Mouse (Mus musculus) adrenal gland, adult 2 months (tissue): ENCODE measurements around the gene Gtpbp4. TPM values are rescaled to one million over a fixed set of nuclear protein-coding genes. Genes with fewer than 3 reads are reported as not detected.
"Not testable (repeated sequence)": the region's sequence is repeated elsewhere in the genome, so short reads cannot be mapped to it uniquely, and the experiment has no call there.

Source experiments
- DNase-seq: peaks from one replicate; pipeline ENCODE4 v3.0.0; 2021
- microRNA-seq, 2 experiments: library from miRNA; unstranded; fragments of <30 nt; microRNA quantifications; one replicate each; pipeline ENCODE4 v1.2.0; 2021
- polyA plus RNA-seq: library from polyadenylated mRNA; depleted of rRNA; stranded (reverse); fragments of >200 nt; gene quantifications from 2 replicates; pipeline ENCODE4 v1.2.3, GENCODE M21; 2012; rRNA removed
- total RNA-seq, 2 experiments: library from RNA; stranded (reverse); gene quantifications; 2 replicates each; pipeline ENCODE4 v1.2.3; 2021

The Gtpbp4 gene
- total and polyA plus RNA-seq, 3 experiments = 3.6 to 72.0 (median 53.9) TPM

DNA sequence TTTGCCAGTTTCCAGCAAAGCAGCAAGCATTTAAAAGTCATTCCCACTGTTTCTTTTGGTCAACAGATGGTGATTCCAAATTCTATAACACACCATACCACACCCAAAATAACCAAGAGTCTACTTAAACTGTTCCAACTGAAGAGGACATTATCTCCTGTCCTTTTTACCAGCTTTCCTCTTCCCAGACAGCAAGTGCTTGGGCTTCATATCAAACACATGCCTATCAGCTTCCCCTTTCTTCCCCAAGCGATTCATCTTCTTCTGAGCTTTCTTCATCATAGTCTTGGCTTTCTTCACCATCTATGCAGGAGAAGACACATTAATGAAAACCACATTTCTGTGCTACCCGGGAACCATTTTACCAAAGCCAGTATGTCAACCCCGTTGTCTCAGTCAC is 22.9 kb downstream of the Gtpbp4 start:
- no peak for DNase-seq

DNA sequence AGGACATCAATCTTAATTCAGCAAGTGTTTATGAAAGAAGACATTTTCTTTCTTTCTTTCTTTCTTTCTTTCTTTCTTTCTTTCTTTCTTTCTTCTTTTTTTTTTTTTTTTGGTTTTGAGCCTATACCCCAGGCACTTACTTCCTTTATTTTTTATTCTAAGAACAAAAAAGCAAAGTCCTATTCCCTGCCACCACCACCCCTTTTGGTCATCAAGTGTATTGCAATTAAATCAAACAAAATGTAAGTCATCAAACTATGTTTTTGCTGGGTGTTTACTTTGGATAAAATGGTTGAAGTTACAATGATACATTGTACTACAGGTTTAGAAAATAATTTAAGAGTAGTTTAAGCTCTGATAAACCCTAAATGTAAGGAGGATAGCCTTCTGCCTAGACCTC is 23.5 kb downstream of the Gtpbp4 start:
- DNase-seq = no peak

DNA sequence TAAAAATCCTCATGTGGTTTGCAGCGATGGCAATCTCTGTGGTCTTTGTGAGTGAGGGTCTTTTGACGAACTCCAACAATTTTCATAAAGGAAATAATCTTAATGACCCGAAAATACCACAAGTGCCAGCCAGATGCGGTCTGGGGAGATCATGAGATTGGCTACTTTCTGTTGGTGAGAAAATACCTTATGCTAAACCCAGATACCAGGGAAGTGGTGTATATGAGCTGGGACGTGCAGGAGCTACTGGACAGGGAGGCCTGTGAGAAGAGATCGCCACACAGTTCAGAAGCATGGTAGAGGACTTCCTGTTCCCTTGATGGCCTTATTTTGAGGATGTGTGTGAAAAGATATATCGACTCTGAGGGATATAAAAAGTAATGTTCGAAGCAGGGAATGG is 28.1 kb downstream of the Gtpbp4 start:
- no peak for DNase-seq

DNA sequence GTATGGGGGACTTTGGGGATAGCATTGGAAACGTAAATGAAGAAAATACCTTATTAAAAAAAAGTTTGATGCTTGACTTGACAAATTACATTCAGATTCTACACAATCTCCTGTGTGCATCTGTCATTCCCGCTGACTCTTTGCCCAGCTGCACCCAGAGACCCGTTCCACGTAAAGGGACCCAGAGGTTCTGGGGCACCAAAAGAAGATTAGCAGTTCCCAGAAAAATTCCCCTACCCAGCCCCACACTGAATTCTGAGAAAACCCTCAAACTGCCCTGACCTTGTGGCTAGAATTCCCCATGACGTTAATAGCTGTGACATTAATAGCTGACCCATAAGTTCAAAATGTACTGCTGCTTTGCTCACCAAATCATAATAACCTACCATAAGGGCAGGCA is 30.7 kb downstream of the Gtpbp4 start:
- no peak for DNase-seq

DNA sequence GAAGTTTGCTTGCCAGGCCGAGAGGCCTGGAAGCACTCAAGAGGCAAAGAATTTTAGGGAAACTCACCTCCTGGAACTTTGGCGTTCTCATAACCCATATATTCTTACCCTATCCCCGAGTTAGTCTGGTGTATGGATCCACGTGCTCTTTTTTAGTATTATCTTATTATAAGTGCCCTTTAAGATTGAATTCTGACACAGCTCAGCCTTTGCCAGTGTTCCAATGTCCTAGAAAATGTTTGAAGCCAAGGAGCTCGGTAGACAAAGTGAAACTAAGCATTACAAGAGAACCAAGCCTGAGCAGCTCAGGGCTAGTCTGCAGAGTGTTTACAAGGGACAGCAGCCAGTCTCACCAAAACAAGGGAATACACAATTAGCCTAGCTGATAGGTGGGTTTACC is 33.6 kb downstream of the Gtpbp4 start:
- DNase-seq = peak; percentile 23

DNA sequence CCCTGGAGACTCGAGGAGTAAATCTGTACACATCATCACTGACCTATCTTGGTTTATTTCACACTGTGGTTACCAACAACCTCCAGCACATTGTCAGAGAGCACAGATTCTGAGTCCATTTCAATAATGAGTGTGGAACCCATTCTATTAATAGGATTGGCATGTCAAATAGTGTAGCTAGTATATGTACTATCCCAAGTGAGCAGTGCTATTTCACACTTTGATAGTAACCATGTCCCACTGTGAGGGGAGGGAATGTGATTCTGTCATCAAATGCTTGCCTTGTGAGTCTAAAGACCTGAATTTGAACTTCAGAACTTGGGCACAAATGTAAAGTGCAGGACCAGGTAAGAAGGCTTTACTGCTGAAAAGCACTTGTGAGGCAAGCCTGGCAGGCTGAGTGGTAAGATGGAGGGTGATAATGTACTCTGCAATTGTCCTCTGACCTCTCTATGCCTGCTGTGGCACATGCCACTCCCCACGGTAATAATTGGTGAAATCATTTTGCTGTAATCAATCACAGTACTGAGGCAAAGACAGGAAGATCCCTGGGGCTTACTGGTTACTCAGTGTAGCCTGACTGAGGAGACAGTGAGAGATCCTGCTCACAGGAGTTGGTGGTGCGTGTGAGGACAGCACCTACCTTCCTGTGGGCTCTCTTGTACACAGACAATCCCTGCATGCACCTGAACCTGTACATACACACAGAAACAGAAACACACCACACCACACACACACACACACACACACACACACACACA is 34.6 kb downstream of the Gtpbp4 start:
- not testable (repeated sequence) for DNase-seq

DNA sequence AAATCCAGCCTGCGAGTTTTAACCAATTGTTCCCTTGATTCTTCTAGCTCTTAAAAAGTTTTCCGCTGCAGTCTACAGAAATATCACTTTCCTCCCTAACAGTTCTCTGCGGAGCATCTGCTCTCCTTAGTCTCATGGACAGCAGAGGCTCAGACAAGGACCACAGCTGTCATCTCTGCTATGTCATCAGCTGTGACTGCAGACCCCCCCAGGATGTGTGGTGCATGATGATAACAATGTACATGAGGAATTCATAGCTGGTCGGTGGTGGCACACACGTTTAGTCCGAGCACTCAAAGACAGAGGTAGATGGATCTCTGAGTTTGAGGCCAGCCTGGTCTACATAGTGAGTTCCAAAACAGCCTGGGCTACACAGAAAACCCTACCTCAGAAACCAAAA is 36.3 kb downstream of the Gtpbp4 start:
- DNase-seq = not testable (repeated sequence)

DNA sequence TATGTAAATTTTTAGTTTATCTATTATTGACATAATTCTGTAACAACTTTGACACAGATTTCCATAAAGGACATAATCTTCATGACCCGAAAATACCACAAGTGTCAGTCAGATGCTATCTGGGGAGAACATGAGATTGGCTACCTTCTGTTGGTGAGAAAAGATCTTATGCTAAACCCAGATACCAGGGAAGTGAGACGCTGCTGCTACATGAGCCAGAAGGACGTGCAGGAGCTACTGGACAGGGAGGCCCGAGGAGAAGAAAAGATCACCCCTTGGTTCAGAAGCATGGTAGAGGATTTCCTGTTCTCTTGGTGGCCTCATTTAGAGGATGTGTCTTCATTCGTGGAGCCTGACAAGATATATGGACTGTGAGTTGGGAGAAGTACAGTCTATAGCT is 36.8 kb downstream of the Gtpbp4 start:
- not testable (repeated sequence) for DNase-seq

DNA sequence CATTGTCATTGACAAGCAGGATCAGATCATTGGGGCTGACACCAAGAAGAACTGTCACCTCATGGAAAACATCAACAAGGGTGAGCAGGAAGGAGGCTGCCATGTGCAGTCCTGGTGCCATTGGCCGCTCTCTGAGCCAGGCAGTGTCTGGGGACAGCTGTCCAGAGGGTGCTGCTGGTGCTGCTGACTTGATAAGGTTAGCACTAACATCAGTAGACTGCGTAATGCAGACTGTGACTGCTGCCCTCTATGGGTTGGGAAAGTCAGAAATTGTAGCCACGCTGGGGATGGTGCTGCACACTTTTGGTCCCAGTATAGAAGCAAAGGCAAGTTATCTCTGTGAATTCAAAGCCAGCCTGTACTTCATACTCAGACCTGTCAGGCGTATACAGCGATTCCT is 39.0 kb downstream of the Gtpbp4 start:
- DNase-seq = not testable (repeated sequence)

DNA sequence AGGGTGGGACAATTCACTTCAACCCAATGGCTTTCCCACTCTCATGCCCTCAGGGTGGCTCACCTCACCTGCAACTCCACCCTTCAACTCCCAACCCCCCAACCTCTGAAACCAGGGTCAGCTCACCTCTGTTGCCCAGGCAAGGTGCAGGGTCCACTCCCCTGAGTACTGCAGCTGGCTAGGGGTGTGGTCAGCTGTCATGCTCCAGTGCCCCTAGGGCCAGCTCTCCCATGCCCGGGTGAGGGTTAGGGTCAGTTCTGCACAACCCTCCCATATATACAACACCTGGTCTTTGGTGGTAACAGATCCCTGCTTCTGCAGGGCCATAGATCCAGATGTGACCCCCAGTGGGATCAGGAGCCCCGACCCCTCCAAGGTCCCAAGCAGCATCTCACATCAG is 40.8 kb downstream of the Gtpbp4 start:
- not testable (repeated sequence) for DNase-seq

DNA sequence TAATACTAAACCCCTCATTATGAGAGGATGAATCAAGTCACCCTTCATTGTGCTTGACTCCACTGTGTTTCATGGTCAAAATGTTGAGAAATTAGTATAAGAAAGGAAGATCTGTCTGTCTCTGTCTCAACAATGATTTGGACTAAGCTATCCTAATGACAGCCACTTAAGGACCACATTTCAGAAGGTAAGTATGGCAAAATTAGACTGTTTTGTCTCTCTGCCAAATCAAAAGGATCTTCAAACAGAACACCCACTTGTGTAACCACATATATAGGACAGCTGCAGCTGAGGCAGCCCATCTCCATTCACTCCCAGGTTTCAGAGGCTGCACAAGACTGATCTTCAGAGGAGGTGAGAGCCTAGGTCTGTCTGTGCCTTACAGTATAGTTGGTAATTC is 43.3 kb downstream of the Gtpbp4 start, which contains the start of gene Idi2:
TSS of gene Idi2 (plus strand) at position 301 of the 400 bp plus-strand sequence.
- not testable (repeated sequence) for DNase-seq

DNA sequence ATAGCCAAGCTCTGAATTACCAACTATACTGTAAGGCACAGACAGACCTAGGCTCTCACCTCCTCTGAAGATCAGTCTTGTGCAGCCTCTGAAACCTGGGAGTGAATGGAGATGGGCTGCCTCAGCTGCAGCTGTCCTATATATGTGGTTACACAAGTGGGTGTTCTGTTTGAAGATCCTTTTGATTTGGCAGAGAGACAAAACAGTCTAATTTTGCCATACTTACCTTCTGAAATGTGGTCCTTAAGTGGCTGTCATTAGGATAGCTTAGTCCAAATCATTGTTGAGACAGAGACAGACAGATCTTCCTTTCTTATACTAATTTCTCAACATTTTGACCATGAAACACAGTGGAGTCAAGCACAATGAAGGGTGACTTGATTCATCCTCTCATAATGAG is 47.8 kb downstream of the Gtpbp4 start, which contains the start of gene Gm9745:
TSS of gene Gm9745 (minus strand) at position 101 of the 400 bp plus-strand sequence.
- not testable (repeated sequence) for DNase-seq

DNA sequence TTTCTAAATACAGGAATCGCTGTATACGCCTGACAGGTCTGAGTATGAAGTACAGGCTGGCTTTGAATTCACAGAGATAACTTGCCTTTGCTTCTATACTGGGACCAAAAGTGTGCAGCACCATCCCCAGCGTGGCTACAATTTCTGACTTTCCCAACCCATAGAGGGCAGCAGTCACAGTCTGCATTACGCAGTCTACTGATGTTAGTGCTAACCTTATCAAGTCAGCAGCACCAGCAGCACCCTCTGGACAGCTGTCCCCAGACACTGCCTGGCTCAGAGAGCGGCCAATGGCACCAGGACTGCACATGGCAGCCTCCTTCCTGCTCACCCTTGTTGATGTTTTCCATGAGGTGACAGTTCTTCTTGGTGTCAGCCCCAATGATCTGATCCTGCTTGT is 52.1 kb downstream of the Gtpbp4 start:
- not testable (repeated sequence) for DNase-seq

DNA sequence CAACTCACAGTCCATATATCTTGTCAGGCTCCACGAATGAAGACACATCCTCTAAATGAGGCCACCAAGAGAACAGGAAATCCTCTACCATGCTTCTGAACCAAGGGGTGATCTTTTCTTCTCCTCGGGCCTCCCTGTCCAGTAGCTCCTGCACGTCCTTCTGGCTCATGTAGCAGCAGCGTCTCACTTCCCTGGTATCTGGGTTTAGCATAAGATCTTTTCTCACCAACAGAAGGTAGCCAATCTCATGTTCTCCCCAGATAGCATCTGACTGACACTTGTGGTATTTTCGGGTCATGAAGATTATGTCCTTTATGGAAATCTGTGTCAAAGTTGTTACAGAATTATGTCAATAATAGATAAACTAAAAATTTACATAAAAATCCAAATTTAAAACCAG is 54.2 kb downstream of the Gtpbp4 start:
- not testable (repeated sequence) for DNase-seq

DNA sequence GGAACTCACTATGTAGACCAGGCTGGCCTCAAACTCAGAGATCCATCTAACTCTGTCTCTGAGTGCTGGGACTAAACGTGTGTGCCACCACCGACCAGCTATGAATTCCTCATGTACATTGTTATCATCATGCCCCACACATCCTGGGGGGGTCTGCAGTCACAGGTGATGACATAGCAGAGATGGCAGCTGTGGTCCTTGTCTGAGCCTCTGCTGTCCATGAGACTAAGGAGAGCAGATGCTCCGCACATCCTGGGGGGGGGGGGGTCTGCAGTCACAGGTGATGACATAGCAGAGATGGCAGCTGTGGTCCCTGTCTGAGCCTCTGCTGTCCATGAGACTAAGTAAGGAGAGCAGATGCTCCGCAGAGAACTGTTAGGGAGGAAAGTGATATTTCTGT is 54.8 kb downstream of the Gtpbp4 start:
- DNase-seq = not testable (repeated sequence)

DNA sequence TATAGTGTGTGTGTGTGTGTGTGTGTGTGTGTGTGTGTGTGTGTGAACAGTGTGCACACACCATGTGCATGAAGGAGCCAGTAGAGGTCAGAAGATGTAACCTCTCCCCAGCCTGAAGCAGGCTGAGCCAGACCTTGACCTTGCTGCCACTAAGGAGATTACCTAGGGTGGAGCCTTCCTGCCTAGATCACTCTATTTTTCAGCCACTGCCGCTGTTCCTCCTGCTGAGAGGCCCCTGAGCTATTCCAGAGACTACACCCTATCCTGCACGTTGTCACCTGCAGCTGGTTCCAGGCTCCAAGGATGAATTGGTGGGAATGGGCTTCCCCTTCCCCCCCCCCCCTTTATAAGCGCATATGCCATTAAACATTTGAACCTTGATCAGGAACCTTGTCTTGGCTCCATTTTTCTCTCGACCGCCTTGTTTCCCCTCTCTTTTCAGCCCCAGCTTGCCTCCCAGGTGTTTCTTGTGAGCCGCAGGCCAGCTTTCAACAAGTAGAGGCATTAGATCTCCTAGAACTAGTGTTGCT is 58.2 kb downstream of the Gtpbp4 start:
- not testable (repeated sequence) for DNase-seq

DNA sequence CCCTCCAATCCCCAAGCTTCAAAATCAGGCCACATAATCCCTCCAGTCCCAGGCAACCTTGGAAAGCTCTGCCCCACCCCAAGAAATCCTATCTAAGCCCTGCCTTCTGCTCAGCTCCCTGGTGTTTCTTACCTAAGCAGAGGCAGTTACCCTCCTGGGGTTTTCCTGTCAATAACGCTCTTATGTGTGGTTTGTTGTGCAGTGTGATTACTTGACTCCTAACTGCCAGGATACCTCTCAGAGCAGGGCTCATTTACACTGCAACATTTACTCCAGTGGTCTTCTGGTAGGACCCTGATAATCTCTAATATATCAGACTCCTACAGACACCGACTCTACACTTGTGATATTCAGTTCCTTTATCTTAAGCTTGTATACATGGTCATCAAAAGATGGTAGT is 62.4 kb downstream of the Gtpbp4 start:
- no peak for DNase-seq

Small RNA genes within 50 kb of the gene (microRNA-seq; reads per million reads assigned to microRNA genes)
- gene Gm22750 = 0 reads per million in 2 experiments

Other genes starting within 250 kb of the Gtpbp4 start
- 10 to 100 TPM; 34.4 to 46.4 TPM for gene Wdr37, start 124.2 kb downstream of the Gtpbp4 start, total RNA-seq
- gene Wdr37, start 124.2 kb downstream of the Gtpbp4 start, polyA plus RNA-seq = 5.8 and 7.7 TPM in 2 replicates
- 100 to 1,000 TPM in 1 of 2 experiments, 10 to 100 TPM in 1; 70.8 to 157 TPM for gene Idi1, start 110.6 kb downstream of the Gtpbp4 start, total RNA-seq
- 7.1 and 10.4 TPM in 2 replicates for gene Idi1, start 110.6 kb downstream of the Gtpbp4 start, polyA plus RNA-seq
- gene Gm9745, start 47.9 kb downstream of the Gtpbp4 start, total RNA-seq = not detected
- not detected in 2 replicates for gene Gm9745, start 47.9 kb downstream of the Gtpbp4 start, polyA plus RNA-seq
- not detected for gene Idi2, start 43.2 kb downstream of the Gtpbp4 start, total RNA-seq
- gene Idi2, start 43.2 kb downstream of the Gtpbp4 start, polyA plus RNA-seq = not detected in 2 replicates
- 10 to 100 TPM; 49.1 to 72.2 TPM for gene Larp4b, start 97.8 kb upstream of the Gtpbp4 start, total RNA-seq
- gene Larp4b, start 97.8 kb upstream of the Gtpbp4 start, polyA plus RNA-seq = 14.2 and 19.8 TPM in 2 replicates